Mouse (Mus musculus) ovary, adult 18-20 months (tissue): ENCODE data around the gene Asap2.

Experiments used
- DNase-seq: peaks from one replicate; pipeline ENCODE4 v3.0.0; 2022; ENCODE audit warnings: low spot score, mixed read lengths

The Asap2 gene

GRCm38 (mm10) chr12:21209273-21209672 lies 219.0 kb downstream of the Asap2 start:
- no peak for DNase-seq

DNA sequence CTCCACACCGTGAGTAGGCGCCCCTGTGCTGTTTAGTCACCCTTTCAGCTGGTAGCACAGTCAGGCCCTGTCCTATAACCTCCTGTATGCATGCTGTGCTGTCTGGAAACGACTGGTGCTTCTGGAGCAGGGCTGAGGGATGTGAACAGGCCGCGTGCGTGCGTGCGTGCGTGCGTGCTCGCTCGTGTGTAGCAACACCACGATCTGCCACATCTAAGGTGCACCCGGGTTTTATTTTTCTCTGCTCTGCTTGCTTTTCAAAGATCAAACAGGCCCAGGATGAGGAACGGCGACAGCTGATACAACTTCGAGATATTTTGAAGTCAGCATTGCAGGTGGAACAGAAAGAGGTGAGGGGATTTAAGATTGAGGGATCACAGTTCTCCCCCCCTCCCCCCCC lies 222.6 kb downstream of the Asap2 start:
- DNase-seq = no peak

DNA sequence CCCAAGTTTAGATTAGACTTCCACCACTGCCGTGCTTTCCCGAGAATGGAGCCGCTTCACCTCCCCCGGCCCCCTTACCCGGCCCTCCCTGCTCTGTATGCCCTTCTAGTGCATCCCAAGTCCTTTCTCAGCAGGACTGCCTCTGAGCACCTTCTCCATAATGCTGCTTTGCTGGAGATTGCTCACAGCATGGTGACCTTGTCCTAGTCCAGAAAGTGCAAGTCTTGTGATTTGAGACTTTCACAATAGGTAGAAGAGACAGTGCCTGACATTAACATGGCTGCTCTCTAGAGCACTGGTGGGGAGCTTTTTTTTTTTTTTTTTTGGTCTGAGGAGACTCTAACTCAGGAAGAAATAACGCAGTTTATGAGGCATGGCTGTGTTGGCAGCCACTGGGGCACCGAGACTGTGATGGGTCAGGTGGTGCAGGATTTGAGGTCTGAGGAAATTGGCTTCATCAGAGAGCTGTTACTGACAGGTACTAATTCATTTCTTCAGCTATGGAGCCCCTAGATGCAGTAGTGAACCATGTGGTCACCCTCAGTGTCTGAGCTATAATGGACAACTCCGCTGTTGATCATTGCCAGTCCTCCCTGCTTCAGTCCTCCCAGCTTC lies 224.4 kb downstream of the Asap2 start:
- DNase-seq = no peak

GRCm38 (mm10) chr12:21217776-21218444 lies 227.7 kb downstream of the Asap2 start:
- no peak for DNase-seq

GRCm38 (mm10) chr12:21220596-21220995 lies 230.3 kb downstream of the Asap2 start:
- DNase-seq = no peak

- no peak for DNase-seq
Measured at GRCm38 (mm10) chr12:21223923-21224322, 233.7 kb downstream of the Asap2 start.

GRCm38 (mm10) chr12:21225358-21225757 lies 235.1 kb downstream of the Asap2 start:
- no peak for DNase-seq

GRCm38 (mm10) chr12:21226316-21226715 lies 236.1 kb downstream of the Asap2 start:
- no peak for DNase-seq

GRCm38 (mm10) chr12:21227076-21227980 lies 237.1 kb downstream of the Asap2 start:
- DNase-seq = peak; percentile 28

DNA sequence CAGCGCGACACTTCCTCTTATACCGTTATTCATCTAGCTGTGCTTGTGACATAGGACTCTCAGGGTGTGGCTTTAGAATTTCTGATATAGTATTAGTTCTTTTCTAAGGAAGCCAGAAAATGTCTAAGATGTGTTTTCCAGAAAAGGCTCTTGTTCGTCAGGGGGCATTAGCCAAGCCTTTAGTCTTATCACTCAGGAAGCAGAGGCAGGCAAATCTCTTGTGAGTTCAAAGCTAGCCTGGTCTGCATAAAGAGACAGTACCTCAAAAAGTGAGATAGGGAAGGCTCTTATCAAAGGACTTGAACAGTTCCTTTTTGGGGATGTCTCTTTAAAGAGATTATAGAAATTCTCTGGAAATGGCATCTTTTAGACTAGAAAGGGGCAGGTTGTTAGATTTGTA lies 238.4 kb downstream of the Asap2 start:
- no peak for DNase-seq

DNA sequence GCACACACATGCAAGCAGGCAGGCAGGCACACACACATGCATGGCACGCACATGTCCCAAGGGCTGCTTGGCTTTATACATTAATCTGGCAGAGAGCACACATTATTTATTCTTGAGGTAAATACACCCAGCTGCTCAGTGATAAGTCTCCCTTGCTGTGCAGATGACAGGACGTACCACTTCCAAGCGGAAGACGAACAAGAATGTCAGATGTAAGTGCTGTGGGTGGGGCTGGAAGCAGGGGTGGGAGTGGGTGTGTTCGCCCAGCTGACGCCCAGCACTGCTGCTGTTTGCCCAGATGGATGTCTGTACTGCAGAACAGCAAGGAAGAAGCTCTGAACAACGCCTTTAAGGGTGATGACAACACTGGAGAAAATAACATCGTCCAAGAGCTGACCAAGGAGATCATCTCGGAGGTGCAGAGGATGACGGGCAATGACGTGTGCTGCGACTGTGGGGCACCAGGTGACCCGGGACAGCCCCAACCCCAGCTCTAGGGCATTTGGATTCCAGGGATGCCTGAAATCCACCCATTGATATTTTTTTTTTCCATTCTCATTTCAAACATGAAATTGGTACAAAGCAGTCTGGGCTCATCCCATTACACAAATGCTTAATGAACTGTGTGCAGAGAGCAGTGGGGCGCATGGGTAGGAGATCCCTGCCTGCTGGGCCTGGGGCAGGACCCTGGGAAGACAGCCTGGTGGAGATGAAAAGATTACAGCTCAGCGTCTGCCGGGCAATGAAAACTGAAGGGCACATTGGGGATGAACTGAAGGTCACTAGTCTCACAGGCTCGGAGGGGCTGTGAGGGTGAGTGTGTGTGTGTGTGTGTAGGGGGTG lies 239.0 kb downstream of the Asap2 start:
- DNase-seq = no peak

DNA sequence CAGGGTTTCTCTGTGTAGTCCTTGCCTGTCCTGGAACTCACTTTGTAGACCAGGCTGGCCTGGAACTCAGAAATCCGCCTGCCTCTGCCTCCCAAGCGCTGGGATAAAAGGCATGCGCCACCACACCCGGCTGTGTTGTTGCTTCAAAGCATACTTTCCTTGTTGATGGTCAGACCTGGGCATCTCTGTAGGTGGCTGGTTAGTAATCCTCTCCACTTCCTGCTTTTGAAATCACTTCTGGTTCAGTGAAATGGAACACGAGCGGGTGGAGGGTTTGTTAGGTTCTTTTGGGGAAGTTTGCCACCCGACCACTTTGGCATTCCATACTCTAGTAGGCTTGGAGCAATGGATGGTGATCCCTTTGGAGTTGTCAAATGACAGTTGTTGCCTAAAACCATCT lies 243.5 kb downstream of the Asap2 start:
- no peak for DNase-seq

GRCm38 (mm10) chr12:21234560-21234959 lies 244.3 kb downstream of the Asap2 start:
- DNase-seq = no peak

GRCm38 (mm10) chr12:21241965-21242364 lies 251.7 kb downstream of the Asap2 start:
- no peak for DNase-seq

GRCm38 (mm10) chr12:21244375-21244960 lies 254.2 kb downstream of the Asap2 start:
- DNase-seq = no peak

DNA sequence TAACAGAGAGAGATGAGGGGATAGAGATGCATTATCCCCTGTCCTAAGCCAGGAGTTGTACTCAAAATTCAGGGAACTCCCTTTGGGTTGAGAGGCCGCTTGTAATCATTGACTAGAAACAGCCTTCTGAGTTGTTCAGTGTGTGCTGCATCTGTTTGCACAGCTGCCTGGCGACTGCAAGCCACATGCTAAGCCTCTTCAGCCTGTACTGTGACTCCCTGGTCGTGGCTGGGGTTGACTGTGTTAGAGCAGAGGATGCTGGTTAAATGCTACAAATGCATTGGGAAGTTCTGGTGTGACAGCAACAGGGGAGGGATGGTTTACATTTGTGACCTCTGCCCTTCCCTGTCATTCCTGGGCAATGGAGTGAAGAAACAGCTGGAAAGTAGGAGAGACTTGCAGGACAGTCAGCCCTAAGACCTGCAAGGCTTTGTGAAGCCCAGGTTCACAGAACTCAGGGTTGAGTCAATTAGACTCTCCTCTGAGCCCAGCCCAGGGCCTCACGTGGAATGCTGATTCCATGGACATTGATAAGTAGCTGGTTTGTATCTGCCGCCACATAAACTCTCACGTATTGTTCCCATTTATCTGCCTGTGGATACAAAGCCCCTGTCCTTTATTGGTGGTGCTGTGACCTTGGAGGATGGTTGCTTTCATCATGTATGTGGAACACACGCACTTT lies 257.6 kb downstream of the Asap2 start:
- DNase-seq = no peak

GRCm38 (mm10) chr12:21260494-21261256 lies 270.4 kb downstream of the Asap2 start:
- DNase-seq = no peak

GRCm38 (mm10) chr12:21261521-21261920 lies 271.3 kb downstream of the Asap2 start:
- DNase-seq = no peak

DNA sequence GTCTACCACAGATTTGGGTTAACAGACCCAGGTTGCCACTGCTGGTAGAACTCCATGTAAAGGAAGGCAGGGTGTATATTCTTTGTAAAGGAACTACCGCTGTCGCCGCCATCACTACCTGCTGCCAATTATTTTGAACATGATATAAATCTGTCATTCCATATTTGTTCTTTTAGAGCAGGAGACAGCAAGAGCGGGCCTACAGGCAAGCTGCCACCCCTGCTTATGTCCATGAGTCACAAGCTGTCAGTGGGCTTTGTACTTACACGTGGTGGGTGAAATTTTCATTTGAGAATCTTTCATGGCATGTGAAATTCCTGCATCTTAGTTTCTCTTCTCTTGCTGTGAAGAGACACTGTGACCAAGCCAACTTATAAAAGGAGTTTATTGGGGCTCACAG lies 273.0 kb downstream of the Asap2 start:
- no peak for DNase-seq

GRCm38 (mm10) chr12:21264241-21264640 lies 274.0 kb downstream of the Asap2 start:
- DNase-seq = no peak
